Mouse (Mus musculus) thymus, postnatal 4 days (tissue): ENCODE results near the gene Dolpp1.

ENCODE experiments used
- DNase-seq: peaks from one replicate; pipeline ENCODE4 v3.0.0; 2021

Gene Dolpp1

DNA sequence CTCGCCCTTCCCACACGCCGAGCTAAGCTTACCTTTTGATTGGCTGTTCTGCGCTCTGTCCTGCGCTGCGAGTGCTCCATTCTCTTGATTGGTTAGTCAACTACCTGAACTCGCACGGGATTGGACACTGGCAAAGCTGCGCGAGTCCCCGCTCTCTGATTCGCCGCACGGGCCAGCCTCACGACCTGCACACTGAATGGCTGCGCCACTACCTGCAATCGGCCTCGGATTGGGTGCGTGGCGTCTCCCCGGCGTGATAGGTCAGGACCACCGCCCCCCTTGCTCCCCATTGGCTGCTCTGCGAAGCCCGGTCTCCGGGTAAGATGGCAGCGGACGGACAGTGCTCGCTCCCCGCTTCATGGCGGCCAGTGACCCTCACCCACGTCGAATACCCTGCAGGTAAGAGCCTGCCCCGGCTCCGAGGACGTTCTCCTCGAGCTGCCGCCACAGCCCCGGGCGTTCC is at the start of gene Dolpp1:
TSS of gene Dolpp1 (plus strand) at position 141 of the 463 bp plus-strand sequence.
- peak; percentile 93 for DNase-seq

DNA sequence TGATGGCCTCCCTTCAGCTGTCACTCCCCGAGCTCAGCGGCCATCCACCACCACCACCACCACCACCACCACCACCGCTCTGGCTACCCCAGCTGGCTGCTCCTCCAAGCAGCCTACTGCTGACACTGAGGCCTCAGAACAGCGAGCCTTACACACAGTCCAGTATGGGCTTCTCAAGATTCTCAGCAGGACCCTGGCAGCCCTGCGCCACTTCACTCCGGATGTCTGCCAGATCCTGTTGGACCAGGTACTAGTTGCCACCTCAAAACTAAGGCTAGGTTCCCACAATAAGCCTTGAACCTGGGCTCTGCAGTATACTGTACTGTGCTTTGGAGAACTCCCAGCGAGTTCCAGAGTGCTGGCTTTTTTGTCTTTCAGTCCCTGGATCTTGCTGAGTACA is 49.5 kb upstream of the Dolpp1 start:
- no peak for DNase-seq

DNA sequence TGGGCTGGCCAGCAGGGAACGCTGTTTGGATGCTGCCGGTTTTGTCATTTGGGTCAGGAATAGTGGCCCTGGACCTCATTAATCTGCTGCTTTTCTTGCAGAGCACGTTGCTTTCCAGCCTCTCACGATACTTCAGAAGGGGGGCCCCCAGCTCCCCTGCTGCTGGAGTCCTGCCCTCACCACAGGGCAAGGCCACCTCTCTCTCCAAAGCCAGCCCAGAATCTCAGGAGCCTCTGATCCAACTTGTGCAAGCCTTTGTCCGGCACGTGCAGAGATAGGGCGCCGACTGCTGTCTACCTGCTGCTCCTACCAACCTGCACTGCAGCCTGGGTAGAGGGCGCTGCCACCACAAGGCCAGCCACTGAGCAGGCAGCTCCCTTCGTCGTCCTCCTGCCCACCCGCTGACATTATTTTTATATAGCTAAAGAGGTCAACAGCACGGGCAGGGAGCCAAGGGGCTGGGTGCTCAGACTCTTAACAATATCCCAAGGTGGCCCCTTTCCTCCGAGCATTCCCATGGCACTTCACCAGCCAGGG is 48.4 kb upstream of the Dolpp1 start:
- DNase-seq, result no peak

DNA sequence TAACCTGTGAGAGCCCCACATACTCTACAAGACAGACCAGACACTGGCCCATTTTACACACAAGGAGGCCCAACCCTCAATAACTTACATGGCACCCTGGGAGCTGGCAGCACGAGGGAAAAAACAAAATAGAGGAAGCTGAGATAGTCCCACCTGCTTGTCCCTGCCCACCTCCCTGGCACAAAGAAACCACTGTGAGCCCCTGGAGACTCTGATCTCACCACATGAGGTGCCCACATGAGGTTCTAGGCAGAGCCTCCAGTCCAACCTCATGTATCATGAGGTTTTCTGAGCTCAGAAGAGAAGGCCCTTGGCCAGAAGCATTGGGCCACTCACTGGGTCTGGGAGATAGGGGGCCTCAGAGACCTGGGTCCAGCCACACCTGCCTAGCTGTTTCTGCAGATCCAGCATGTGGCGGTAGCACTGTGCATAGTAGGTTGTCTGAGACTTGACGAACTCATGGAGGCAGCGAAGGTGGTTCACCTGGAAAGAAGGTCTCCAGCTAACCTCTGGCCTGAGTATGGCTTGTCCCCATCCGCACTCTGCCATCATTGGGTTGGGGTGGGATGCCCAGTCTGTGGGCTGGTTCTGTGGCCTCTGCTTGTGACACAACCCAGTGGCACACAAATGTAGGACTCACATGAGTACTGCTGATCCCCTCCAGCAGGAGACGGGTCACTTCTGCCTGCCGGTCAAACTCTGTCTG is 45.9 kb upstream of the Dolpp1 start:
- DNase-seq, result no peak

DNA sequence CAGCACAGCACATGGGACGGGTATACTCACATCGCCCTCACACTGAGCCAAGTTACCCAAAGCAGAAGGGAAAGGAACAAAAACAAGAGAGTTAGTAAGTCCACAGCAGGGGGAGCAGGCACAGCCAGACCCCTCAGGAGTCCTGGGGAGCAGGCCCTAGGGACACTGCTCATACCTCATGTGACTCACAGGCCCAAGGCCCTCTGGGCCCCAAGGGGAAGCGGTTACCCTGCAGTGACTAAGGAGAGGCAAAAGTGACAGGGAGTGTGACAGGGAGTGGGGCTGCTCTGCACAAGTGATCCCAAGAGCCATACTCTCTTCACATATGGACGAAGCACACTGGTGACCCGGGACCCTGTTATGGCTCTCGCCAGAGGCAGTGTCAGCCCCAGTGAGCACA is 42.9 kb upstream of the Dolpp1 start:
- DNase-seq, result no peak

DNA sequence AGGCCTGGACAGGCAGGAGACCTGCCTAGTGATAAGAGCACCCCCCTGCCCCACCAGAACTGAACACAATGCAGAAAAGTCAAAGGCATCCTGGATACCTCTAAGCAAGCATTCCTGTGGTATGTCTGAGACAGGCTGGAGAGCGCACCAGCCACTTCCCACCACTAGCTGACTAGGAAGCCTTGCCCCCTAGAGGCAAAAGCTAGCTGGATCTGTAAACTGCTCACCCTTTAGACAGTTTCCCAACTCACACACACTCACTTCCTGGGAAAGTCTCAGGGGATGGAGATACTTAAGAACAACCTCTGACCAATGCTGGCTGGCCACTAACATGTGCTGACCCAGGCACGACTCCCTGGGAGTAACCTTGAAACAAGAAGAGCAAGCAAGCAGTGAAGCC is 40.9 kb upstream of the Dolpp1 start:
- no peak for DNase-seq

DNA sequence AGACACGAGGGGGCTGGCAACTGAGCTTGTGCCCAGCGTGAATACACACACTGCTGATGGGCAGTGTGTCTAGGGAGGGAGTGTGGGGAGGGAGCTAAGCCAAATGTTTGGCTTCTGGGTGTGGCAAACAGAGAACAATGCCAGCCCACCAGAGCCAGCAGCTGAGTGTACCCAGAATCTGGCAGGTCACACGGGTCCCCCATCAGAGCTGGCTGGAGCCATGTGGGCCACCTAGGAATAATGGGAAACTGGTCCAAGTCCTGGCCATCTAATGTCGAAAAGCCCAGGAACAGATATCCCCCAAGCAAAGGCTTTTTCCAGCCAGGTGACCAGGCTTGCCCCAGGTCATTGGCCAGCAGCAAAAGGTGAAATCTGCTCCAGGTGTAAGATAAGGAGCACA is 36.2 kb upstream of the Dolpp1 start:
- DNase-seq, result no peak

DNA sequence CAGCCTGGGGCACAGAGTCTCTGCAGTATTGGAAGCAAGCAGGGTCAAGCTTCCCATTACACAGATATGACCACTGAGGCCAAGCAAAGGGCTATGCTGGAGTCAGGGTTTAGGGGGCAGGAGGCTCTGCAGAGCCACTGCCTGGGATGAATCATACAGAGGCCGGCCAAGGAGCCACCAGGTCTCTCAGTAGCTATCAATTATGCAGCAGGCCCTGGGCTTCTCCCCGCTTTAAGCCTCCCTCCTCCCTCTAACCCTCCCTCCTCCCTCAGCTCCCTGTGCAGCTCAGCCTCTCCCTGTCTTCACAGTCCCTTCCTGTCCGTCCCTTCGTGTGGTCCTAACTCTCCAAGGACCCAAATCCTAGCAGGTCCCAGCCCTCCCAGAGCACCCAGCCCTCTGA is 35.8 kb upstream of the Dolpp1 start:
- no peak for DNase-seq

DNA sequence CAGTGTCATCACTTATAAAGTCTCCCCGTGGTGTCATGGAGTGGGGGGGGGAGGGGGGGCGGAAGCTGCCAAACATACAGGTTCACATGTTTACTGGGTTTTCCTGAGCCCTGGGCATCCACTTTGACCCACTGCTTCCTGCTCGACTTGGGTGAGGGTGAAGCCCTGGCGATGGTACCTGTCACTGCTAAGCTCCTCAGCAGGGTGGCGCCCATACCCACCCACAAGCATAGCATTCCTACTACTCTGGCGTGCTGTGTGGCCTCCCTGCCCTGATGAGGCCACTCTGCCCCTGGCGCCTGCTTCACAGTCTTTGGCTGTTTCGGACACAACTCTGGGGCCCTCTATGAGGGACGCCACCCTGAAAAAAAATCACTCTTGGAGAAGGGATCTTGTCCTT is 35.1 kb upstream of the Dolpp1 start:
- DNase-seq, result no peak

DNA sequence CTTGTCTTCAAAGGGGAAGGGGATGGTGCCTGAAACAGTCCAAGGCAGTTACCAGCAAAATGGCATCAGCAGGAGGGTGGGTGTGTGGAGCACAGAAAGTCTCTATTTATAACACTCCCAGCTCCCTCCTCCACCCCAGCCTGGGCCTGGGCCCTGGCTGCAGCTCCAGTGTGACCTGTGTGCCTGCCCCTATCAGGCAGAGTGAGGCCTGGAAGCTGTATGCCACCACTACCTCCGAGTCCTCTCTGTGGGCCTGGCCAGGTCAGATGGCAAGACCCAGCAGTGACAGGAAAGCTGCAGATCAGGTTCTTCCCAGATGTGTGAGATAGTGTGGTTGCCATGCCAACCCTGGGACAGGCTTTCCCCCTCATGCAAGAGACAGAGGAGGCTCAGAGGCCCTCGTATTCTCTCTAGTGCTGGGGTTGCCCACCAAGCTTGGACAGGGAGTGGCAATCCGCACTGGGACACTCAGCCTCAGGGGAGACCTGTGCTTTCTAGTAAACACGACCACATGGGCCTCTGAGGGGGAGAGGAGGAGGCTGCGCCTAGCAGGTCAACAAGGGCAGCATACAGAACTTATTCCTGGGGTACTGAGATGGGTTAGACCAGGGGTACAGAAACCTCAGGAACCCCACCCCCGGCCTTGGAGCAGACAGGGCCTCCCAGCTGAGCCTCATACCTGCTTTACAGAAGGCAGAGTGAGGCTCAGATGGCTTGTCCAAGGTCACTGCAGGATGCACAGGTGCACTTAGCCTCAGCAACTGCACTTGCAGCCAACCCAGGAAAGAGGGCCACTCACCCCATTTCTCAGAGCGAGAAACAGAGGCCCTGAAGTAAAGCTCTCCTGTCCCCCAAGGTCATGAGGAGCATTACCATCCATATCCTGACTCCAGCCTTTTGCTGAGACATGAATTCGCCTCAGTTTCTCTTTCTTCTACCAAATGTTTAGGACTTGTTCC is 34.2 kb upstream of the Dolpp1 start:
- DNase-seq, result peak; percentile 29

DNA sequence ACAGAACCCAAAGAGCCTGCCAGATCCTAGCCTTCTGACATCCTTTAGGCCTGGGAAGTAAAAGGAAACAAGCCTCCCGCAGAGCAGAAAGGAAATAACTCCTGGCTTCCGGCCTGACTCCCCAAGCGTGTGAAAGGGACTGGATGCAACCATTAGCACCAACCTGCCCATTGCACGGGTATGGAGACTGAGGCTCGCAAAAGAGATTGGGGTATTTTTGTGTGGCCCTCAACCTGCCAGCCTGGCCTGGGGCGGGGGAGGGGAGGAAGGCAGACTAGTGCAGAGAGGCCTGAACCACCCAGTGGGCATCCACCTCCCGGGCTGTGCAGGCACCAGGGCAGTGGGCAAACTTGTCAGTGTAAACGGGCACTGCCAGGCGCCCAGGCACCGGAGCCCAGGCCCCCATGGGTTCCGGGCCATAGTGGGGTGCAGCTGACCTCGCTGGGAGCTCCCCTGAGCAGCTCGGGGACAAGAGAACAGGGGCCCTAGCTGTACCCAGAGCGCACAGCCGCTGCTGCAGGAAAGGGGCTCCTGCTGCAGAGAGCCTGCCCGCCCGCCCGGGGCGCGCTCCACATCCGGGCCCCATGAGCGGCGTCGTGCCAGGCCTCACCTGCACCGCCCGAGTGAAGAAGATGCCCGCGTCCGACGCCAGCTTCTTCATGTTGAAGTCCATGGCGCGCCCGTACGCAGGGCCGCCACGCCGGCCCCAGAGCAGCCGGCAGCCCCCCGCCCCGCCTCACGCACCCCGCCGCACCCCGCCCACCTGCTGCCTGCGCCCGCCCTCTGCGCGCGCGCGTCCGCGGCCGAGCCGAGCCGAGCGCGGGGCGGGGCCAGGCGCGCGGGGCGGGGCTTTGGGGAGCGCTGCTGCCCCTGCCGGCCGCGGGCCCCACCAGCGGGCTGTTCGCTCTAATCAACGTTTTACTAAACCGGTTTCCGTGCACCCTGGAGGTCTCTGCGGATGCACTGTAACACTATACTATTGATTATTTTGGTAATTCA is 33.2 kb upstream of the Dolpp1 start, which contains the start of gene Sh3glb2:
TSS of gene Sh3glb2 (minus strand) at position 805 of the 999 bp plus-strand sequence.
- peak; percentile 96 for DNase-seq

DNA sequence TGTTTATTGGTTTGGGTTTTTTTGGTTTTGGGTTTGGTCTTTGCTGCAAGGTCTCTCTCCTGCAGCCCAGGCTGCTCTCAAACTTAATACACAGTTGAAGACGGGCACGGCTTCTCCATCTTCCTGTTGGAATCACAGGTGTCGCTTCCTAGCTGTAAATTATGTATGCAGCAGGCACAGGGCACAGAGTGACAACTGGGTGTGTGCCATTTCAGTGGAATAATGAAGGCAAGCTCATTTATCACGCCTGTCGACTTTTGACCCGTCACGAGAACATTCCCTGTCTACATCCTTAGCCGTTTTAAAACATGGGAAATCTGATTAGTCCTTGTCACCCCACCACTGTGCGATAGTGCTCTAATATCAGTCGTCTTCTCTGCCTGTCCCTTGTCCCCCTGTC is 31.4 kb upstream of the Dolpp1 start:
- DNase-seq, result no peak

DNA sequence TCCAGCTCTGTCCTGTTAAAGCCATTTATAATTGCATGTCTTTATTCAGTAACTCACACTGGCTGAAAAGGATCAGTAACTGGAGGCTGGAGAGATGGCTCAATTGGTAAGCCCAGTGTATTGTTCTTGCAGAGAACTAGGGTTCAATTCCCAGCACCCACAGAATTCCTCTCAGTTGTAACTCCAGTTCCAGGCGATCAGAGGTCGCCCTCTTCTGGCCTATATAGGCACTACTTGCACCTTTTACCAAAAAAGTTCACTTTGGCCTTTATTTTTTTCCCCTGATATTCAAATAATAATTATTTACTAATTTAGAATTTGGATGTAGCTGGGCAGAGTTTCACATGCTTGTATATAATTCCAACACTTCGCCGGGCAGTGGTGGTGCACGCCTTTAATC is 29.2 kb upstream of the Dolpp1 start:
- DNase-seq, result no peak

DNA sequence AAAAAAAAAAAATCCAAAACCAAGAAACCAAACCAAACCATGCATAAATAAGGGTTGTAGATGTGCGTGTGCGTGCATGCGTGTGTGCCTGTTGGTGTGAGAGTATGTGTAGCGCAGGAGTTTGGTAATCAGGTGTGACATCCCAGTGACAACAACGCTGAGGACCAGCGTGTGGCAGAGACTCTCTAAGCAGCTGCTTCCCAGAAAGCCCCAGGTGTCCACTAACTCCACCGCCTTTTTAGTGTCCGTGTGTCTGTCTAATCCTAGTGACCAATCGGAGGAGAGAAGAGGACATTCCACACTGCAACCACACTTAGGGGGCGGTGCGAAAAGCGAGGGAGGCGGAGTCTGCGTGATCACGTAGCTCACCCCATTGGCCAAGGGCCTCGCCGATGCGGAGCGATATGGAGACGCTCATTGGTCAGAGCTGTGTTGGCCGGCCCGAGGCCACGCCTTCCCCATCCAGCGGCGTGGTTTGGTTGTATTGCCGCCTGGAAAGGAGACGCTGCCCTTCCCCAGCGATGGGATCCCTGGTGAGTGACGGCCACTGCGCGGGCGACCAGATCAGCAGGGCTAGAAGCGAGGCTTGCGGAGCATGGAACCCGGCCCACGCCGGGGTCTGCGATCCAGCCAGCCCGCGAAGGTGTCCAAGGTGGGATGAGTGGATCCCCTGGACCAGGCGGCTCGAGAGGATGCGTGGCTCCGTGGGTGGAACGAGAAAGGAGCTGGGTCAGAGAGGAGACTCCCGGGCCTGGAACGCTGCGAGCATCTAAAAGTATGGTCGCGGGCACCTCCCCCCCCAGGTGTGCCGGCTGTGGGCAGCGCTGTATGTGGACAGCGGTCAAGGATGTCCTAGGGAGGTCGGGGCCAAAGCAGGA is 28.0 kb upstream of the Dolpp1 start, which contains the start of gene Miga2:
TSS of gene Miga2 (plus strand) at position 461 of the 878 bp plus-strand sequence.
- peak; percentile 97 for DNase-seq

DNA sequence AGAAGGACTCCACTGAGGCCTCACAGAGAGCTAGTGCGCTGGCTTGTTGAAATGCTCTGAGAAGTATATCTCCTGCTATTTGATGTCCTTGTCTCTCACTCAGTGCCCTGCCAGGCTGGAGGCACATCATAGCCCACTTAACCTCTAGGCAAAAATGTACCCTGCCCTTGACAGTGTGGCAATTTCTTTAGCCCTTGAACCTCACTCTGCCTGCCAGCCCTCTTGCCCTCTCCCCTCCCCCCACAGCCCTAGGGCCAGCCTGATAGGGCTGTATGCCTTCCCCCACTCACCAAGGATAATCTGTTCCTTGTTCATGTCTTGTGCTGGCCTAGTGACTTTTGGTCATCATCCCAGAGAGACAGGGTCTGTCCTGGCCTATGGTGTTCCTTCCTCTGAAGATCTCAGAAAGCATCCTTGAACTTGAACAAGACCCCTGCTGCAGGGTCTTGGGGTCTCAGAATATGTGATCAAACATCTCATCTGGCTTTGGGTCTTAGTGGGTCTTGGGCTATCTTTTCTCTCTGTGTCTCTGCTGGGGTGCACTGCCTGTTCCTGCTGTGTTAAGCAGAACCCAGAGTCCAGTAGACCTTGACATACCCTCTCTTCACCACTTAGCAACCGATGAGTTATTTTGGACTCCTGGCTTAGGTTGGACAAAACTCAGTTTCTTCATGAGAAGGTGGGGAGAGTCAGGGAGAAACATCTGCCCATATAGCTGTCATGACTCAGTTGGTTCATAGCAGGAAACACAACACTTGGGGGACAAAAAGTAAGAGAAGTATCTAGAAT is 26.6 kb upstream of the Dolpp1 start:
- no peak for DNase-seq

DNA sequence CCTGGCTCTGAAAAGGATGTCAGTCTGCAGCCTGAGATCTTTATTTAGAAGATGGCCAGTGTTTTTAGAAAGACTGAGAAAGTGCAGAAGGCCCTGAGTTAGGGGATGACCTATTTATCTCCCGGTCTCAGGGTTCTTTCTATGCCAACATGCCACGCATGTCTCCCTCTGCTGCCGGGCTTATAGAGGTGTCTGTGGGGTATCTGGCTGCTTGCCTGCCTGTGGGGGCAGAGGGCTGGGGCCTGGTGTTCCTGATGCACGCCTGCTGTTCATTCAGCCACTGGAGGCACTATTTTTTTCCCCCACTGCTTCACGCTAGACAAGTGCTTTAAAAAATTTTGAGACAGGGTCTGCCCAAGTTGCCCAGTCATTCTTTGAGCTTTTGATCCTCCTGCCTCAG is 25.9 kb upstream of the Dolpp1 start:
- no peak for DNase-seq

DNA sequence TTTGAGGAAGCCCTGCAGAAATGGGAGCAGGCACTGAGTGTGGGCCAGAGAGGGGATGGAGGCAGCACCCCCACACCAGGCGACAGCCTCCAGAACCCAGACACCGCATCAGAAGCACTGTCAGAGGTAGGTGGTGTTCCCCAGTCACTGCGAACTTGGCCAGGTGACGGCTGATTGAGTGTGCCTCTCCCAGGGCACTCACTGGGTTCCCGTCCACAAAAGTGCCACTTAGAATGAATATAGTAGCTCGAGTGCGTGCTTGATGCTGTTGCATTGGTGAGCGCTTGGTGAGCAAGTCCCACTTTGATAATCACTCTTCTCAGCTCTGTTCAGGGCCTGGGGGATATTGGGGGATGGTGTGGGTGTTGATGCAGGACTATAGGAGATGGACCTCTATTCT is 20.5 kb upstream of the Dolpp1 start:
- DNase-seq, result no peak

DNA sequence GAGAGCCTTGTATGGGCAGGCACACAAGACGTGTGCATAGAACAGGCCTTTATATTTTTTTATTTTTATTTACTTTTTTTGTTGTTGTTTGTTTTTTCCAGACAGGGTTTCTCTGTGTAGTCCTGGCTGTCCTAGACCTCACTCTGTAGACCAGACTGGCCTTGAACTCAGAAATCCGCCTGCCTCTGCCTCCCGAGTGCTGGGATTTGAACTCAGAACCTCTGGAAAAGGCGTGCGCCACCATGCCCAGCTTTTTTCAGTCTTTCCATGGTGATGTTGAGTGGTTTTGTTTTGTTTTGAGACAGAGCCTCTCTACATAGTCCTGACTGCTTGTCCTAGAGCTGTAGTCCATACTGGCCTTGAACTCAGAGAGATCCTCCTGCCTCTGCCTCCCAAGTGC is 19.3 kb upstream of the Dolpp1 start:
- DNase-seq, result no peak

DNA sequence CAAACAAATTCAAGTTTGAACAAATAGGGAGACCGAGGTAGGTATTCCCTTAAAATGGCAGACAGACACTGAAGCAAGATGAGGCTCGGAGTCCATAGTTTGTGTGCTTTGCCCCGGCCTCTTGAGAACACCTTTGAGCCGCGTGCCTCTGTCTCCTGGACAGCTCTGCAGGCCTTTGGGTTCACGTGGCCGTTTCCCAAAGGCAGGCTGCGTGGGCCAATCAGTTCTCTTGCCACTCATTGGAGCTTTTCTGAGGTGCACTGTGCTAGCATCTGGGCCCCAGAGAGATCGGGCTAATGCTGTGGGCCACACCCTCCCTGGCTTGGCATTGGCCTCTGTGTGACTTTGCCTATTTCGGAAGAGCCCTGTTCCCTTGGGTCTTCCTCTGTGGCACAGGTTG is 16.2 kb upstream of the Dolpp1 start:
- DNase-seq, result no peak

DNA sequence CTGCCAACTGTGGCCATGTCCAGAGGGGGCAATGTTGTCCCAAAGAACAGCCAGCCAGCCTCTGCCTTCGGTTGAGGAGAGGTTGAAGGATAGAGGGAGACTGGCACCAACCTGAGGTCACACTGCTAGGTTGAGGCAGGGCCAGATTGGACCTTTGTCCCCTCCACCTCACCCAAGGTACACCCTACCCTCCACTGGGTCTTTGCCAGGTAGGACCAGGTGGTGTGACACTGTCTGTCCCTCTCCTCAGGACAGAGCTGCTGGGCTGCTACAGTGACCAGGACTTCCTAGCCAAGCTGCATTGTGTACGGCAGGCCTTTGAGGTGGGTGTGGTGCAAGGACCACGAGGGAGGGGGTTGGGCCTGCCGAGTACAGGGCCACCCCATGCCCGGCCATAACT is 14.3 kb upstream of the Dolpp1 start:
- DNase-seq, result no peak
